Mouse (Mus musculus) lung, embryonic 15.5 days (tissue): Measurements from ENCODE around the gene Pde8a. TPM values are rescaled to one million over a fixed set of nuclear protein-coding genes. Genes with fewer than 3 reads are reported as not detected.

Source experiments
- ATAC-seq: fragments of 200-750 bp; cut with Nextera tagmentation; 2 replicates; pipeline ENCODE4 v1.8.0; 2017; ENCODE audit warnings: moderate number of reproducible peaks, borderline replicate concordance; ENCODE audit not compliant: low FRiP score, low TSS enrichment; ENCODE audit errors: extremely low read depth
- H3K27ac ChIP-seq: fragments of 300-500 bp; sonication (generic); 2 replicates; pipeline ENCODE4 v1.5.1; 2015; ENCODE audit warnings: moderate library complexity, mild to moderate bottlenecking, inconsistent platforms
- H3K27me3 ChIP-seq: fragments of 300-500 bp; sonication (generic); 2 replicates; pipeline ENCODE4 v1.6.1; 2015; ENCODE audit warnings: inconsistent platforms
- H3K36me3 ChIP-seq: fragments of 300-500 bp; sonication (generic); 2 replicates; pipeline ENCODE4 v1.6.1; 2015; ENCODE audit warnings: inconsistent platforms
- H3K4me1 ChIP-seq: fragments of 300-500 bp; sonication (generic); 2 replicates; pipeline ENCODE4 v1.6.1; 2015; ENCODE audit warnings: inconsistent platforms
- H3K4me2 ChIP-seq: fragments of 300-500 bp; sonication (generic); 2 replicates; pipeline ENCODE4 v1.6.1; 2015; ENCODE audit warnings: inconsistent platforms, mild to moderate bottlenecking, moderate library complexity
- H3K4me3 ChIP-seq: fragments of 300-500 bp; sonication (generic); 2 replicates; pipeline ENCODE4 v1.5.1; 2015; ENCODE audit warnings: mild to moderate bottlenecking, inconsistent platforms
- H3K9ac ChIP-seq: fragments of 300-500 bp; sonication (generic); 2 replicates; pipeline ENCODE4 v1.6.1; 2015; ENCODE audit warnings: inconsistent platforms
- H3K9me3 ChIP-seq: fragments of 300-500 bp; sonication (generic); 2 replicates; pipeline ENCODE4 v1.6.1; 2016; ENCODE audit warnings: inconsistent platforms
- WGBS: fragments of 180-500 bp; shearing (Covaris S2); methylation state at CpG from one replicate; pipeline ENCODE4 v1.1.7; 2015; 5-methylcytosine and 5-hydroxymethylcytosine counted together
- polyA plus RNA-seq: library from polyadenylated mRNA; unstranded; fragments of >200 nt; fragmentation: Nextera tagmentation; extraction: Ambion mirVana; gene quantifications from 2 replicates; pipeline ENCODE4 v1.2.1, GENCODE M21; 2015

Pde8a gene
- polyA plus RNA-seq, 1 experiment from 2014 or later = 5.1 TPM

- no peak for ATAC-seq
- Histone ChIP-seq H3K9ac (no peak overlapping the region), H3K4me1 (no peaks in the 10 kb centered on the region), H3K36me3 (no peaks in the 10 kb centered on the region), H3K9me3 (no peaks in the 10 kb centered on the region), H3K27me3 (no peaks in the 10 kb centered on the region), H3K4me3 (no peak overlapping the region), H3K27ac (no peak overlapping the region), H3K4me2 (no peak overlapping the region)
- WGBS = 70% methylated on average over 5 of the region's 5 CpGs
Observed at GRCm38 (mm10) chr7:81321776-81322175, 108.4 kb downstream of the Pde8a start.

GRCm38 (mm10) chr7:81326043-81326442 lies 112.6 kb downstream of the Pde8a start:
- Histone ChIP-seq H3K27me3 (no peaks in the 10 kb centered on the region), H3K4me2 (no peak overlapping the region), H3K4me1 (0 out of 2 replicates have a peak, but pooled peaks cover 3% of the 10 kb centered on the region), H3K9me3 (no peaks in the 10 kb centered on the region), H3K9ac (no peak overlapping the region), H3K27ac (no peak overlapping the region), H3K4me3 (no peak overlapping the region), H3K36me3 (no peaks in the 10 kb centered on the region; the same call in 1 of the 2 replicates)
- no peak for ATAC-seq
- WGBS = 62% methylated on average over 12 of the region's 12 CpGs

DNA sequence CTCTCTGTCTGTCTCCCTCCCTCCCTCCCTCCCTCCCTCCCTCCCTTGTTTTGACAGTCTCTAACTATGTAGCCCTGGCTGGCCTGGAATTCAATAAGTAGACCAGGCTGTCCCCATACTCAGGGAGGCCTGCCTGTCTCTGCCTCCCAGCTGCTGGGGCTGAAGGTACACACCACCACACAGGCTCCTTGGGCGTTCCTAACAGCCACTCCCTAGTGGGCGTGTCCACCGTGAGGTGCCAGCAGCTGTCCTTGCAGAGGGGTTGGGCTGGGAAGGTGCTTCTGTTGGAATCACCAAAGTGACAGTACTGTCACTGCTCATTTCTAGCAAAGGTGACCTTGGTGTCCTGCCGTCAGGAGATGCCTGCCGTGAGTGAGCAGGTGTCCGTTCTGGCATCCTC lies 113.5 kb downstream of the Pde8a start:
- Histone ChIP-seq H3K4me1 (0 out of 2 replicates have a peak, but pooled peaks cover 3% of the 10 kb centered on the region), H3K36me3 (no peaks in the 10 kb centered on the region; the same call in 1 of the 2 replicates), H3K9ac (no peak overlapping the region), H3K4me3 (no peak overlapping the region), H3K27ac (no peak overlapping the region), H3K27me3 (no peaks in the 10 kb centered on the region), H3K9me3 (no peaks in the 10 kb centered on the region), H3K4me2 (no peak overlapping the region)
- no peak for ATAC-seq
- 82% methylated on average over 6 of the region's 6 CpGs for WGBS

GRCm38 (mm10) chr7:81327661-81328060 lies 114.3 kb downstream of the Pde8a start:
- no peak overlapping the region for H3K9ac ChIP-seq
- H3K4me2 ChIP-seq = no peak overlapping the region
- H3K4me3 ChIP-seq = no peak overlapping the region
- H3K9me3 ChIP-seq = no peaks in the 10 kb centered on the region
- H3K4me1 ChIP-seq = 0 out of 2 replicates have a peak, but pooled peaks cover 3% of the 10 kb centered on the region
- H3K36me3 ChIP-seq = peaks cover 6% of the 10 kb centered on the region; the same call in 1 of the 2 replicates
- H3K27ac ChIP-seq = no peak overlapping the region
- no peak for ATAC-seq
- WGBS = 77% methylated on average over 10 of the region's 10 CpGs
- no peaks in the 10 kb centered on the region for H3K27me3 ChIP-seq

DNA sequence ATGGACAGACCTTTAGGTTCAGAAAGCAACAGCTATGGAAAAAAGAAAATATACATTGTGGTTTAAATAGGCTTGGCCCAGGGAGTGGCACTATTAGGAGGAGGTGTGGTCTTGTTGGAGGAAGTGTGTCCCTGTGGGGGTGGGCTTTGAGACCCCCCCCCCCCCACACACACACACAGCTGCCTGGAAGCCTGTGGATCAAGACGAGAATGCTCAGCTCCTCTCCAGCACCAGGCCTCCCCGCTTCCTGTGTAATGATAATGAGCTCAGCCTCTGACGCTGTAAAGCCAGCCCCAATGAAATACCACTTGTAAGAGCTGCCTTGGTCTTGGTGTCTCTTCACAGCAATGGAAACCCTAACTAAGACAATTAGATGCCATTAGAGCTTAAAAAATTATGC lies 117.4 kb downstream of the Pde8a start:
- Histone ChIP-seq H3K4me1 (0 out of 2 replicates have a peak, but pooled peaks cover 3% of the 10 kb centered on the region), H3K4me2 (no peak overlapping the region), H3K36me3 (peaks cover 13% of the 10 kb centered on the region; the same call in 1 of the 2 replicates), H3K4me3 (no peak overlapping the region), H3K27me3 (no peaks in the 10 kb centered on the region), H3K9me3 (no peaks in the 10 kb centered on the region), H3K9ac (no peak overlapping the region), H3K27ac (no peak overlapping the region)
- WGBS = 38% methylated on average over 3 of the region's 3 CpGs
- no peak for ATAC-seq

- Histone ChIP-seq H3K4me3 (no peak overlapping the region), H3K27ac (no peak overlapping the region), H3K4me2 (no peak overlapping the region), H3K36me3 (peaks cover 18% of the 10 kb centered on the region; the same call in 1 of the 2 replicates), H3K9ac (no peak overlapping the region), H3K9me3 (no peaks in the 10 kb centered on the region), H3K4me1 (0 out of 2 replicates have a peak, but pooled peaks cover 3% of the 10 kb centered on the region), H3K27me3 (no peaks in the 10 kb centered on the region)
- WGBS = 82% methylated on average over 7 of the region's 7 CpGs
- no peak for ATAC-seq
Observed at GRCm38 (mm10) chr7:81331851-81332250, 118.5 kb downstream of the Pde8a start.

DNA sequence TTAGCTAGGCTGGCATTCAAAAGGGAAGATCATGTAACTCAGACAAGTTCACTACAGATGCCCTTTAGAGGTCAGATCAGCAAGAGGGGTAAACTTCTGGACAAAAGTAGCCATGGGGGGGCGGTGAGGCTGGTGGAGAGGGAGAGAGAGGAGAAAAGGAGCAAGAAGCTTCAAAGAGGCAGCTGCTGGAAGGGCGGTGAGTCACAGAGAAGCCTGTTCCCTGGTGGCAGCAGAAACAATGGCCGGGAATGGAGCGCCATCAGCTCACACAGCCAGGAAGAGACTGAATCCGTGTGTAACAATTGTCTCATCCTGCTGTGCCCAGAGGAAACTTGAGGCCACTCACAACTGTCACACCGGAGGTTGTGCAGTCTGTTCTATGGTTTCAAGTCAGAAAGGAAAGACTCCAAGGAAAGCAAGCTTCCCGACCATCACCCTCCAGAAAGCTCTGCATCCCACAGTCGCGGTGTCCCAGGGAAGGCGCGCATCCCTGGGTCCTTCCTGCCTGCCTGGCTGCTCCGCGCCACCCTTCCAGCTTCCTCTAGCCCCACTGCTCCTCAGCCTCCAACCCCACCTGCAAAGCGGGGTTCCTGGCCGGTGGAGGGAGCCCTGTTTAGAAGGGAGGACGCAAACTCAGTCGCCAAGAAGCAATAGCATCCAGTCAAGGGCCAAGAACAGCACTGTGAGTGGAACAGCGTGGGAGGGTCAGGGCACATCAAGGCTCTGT lies 122.5 kb downstream of the Pde8a start:
- no peak for ATAC-seq
- WGBS = 66% methylated on average over 18 of the region's 18 CpGs
- H3K36me3 ChIP-seq = peaks cover 48% of the 10 kb centered on the region
- no peak overlapping the region for H3K4me3 ChIP-seq
- peak overlapping the region; percentile 24; the same call in 1 of the 2 replicates for H3K4me2 ChIP-seq
- peak overlapping the region; percentile 74 for H3K27ac ChIP-seq
- no peaks in the 10 kb centered on the region for H3K27me3 ChIP-seq
- no peak overlapping the region for H3K9ac ChIP-seq
- H3K9me3 ChIP-seq = no peaks in the 10 kb centered on the region
- no peaks in the 10 kb centered on the region for H3K4me1 ChIP-seq

GRCm38 (mm10) chr7:81336432-81336786 lies 123.0 kb downstream of the Pde8a start:
- Histone ChIP-seq H3K36me3 (peaks cover 53% of the 10 kb centered on the region), H3K4me3 (no peak overlapping the region), H3K9me3 (no peaks in the 10 kb centered on the region), H3K4me1 (no peaks in the 10 kb centered on the region; the same call in 1 of the 2 replicates), H3K27ac (peak overlapping the region; percentile 74), H3K4me2 (peak overlapping the region; percentile 24; the same call in 1 of the 2 replicates), H3K9ac (no peak overlapping the region), H3K27me3 (no peaks in the 10 kb centered on the region)
- WGBS = 40% methylated on average over 8 of the region's 8 CpGs
- ATAC-seq = no peak

DNA sequence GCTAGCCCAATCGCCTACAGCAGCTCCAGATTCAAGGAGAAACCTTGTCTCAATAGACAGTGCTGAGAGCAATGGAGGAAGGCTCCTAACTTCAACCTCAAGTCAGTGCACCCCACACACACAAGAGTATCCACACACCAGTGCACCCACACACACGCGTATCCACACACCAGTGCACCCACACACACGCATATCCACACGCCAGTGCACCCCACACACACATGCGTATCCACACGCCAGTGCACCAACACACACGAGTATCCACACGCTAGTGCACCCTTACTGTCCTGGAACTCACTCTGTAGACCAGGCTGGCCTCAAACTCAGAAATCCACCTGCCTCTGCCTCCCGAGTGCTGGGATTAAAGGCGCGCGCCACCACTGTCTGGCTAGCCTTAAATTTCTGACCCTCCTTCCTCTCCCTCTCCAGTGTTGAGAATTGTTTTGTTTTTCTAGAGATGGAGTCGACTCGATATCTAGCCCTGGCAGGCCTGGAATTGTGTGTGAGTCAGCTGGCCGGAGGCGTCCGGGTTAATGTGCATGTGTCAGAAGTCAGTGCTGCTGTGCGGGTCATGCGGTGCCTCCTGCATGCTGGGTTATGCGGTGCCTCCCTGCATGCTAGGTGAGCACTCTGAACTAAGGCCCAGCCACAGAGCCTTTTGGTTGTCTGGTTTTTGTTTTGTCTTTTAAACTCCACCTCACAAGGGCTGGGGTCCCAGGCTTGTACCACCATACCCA lies 124.6 kb downstream of the Pde8a start:
- Histone ChIP-seq H3K27ac (no peak overlapping the region), H3K36me3 (peaks cover 60% of the 10 kb centered on the region), H3K9ac (no peak overlapping the region), H3K4me2 (no peak overlapping the region), H3K4me3 (no peak overlapping the region), H3K9me3 (no peaks in the 10 kb centered on the region), H3K4me1 (peaks cover 9% of the 10 kb centered on the region), H3K27me3 (no peaks in the 10 kb centered on the region)
- 91% methylated on average over 21 of the region's 21 CpGs for WGBS
- ATAC-seq = no peak

- Histone ChIP-seq H3K36me3 (peaks cover 64% of the 10 kb centered on the region), H3K27ac (no peak overlapping the region), H3K9ac (no peak overlapping the region), H3K9me3 (no peaks in the 10 kb centered on the region), H3K4me2 (no peak overlapping the region), H3K4me3 (no peak overlapping the region), H3K4me1 (peaks cover 15% of the 10 kb centered on the region), H3K27me3 (no peaks in the 10 kb centered on the region)
- ATAC-seq = no peak
- 76% methylated on average over 3 of the region's 3 CpGs for WGBS
Observed at GRCm38 (mm10) chr7:81338522-81338873, 125.1 kb downstream of the Pde8a start.

DNA sequence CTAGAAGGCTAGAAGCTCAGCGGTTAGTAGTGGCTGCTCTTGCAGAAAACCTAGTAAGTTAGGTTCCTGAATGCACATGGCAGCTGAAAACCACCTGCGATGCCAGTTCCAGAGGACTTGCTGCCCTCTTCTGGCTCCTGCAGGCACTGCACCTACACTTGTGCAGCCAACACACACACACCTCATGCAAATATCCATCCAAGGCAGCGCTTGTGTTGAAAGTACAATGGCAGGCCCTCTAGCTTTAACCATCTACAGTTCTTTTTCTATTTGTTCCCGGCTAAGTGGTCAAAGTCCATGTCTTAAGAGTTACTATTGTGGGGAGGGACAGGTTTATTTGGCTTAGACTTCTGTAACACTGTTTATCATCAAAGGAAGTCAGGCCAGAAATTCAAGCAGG lies 126.4 kb downstream of the Pde8a start:
- Histone ChIP-seq H3K9me3 (no peaks in the 10 kb centered on the region), H3K36me3 (peaks cover 66% of the 10 kb centered on the region), H3K27ac (no peak overlapping the region), H3K4me3 (no peak overlapping the region), H3K27me3 (no peaks in the 10 kb centered on the region), H3K4me2 (no peak overlapping the region), H3K9ac (no peak overlapping the region), H3K4me1 (peaks cover 20% of the 10 kb centered on the region)
- WGBS = 79% methylated on average over 4 of the region's 4 CpGs
- no peak for ATAC-seq

DNA sequence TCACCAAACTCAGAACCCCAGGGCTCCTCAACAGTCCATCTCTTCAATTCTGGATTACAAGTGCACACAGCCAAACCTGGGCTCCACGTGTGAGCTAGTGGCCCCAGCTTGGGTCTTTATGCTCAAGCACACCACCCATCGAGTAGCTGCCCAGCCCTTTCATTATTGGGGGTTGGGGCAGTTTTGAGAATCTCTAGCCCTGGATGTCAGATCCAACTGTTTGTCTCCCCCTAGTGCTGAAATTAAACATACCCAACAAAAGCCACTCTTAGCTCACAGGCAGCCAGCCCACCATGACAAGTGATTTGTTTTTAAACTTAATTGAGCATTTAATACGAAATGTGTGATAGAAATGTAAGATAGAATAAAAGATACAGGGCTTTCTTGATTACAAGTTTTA lies 128.2 kb downstream of the Pde8a start:
- Histone ChIP-seq H3K27me3 (0 out of 2 replicates have a peak, but pooled peaks cover under 1% of the 10 kb centered on the region), H3K4me2 (no peak overlapping the region), H3K9me3 (no peaks in the 10 kb centered on the region), H3K9ac (no peak overlapping the region), H3K36me3 (peaks cover 58% of the 10 kb centered on the region), H3K4me1 (peaks cover 23% of the 10 kb centered on the region), H3K4me3 (no peak overlapping the region), H3K27ac (no peak overlapping the region)
- 50% methylated on average over 3 of the region's 3 CpGs for WGBS
- no peak for ATAC-seq
